Mouse (Mus musculus): Measurements from ENCODE around the gene Cnot2. TPM values are rescaled to one million over a fixed set of nuclear protein-coding genes. Genes with fewer than 3 reads are reported as not detected.

Gene Cnot2
- polyA plus RNA-seq, 1 experiment = 19.2 TPM

DNA sequence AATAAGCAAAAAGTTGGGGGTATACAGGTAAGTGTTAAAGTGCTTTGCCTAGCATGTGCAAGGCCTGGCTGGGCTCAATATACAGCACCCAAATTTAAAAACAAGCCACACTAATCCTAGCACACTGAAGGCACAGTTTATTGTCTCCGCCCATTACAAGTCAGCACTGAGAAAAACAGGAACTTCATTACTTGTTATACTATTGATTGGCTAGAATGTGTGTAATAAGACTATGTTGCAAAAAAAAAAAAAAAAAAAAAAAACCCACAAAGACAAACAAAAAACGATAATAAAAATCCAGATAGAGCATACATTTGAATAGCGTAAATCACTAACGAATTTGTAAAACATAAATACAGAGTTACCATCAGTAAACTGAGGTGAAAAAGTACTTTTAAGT is 66.2 kb downstream of the Cnot2 start:
- no peaks in the 10 kb centered on the region for H3K27me3 ChIP-seq (ENCODE audit: control insufficient read depth, insufficient read depth, low read length)
- 89% methylated on average over 4 of the region's 4 CpGs for WGBS
- TF ChIP-seq CTCF (IDR thresholded peaks at IDR 0.05; ENCODE audit: extremely low read depth, insufficient read length, insufficient replicate concordance, low read depth, low read length) = no peak
- TF ChIP-seq POLR2A (IDR thresholded peaks at IDR 0.05; ENCODE audit: low read depth, low read length) = no peak
- no peaks in the 10 kb centered on the region for H3K4me1 ChIP-seq (ENCODE audit: control insufficient read depth, insufficient read depth, insufficient read length, low read length)
- no peak overlapping the region for H3K4me3 ChIP-seq (ENCODE audit: low read depth, low read length)
- H3K27ac ChIP-seq (ENCODE audit: insufficient read depth, low read depth, low read length) = no peak overlapping the region
- H3K36me3 ChIP-seq (ENCODE audit: control insufficient read depth, insufficient read depth, low read length) = peaks cover 1% of the 10 kb centered on the region; the same call in 1 of the 2 replicates

DNA sequence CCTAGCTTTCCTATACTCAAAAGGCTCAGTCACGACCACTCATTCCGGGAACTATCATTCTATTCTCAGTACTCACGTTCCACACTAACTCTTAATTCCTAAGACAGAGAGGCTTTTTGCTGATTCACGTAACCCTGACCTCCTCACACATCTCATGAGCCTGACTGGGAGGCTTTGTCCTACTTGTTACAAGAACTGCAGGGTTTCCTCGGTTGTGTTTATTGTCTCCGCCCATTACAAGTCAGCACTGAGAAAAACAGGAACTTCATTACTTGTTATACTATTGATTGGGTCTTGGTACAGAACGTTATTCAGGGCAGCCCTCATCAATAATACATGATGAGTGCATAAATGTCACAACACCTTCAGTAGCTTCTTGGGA is 68.1 kb downstream of the Cnot2 start:
- H3K27ac ChIP-seq (ENCODE audit: insufficient read depth, low read depth, low read length) = no peak overlapping the region
- TF ChIP-seq POLR2A (IDR thresholded peaks at IDR 0.05; ENCODE audit: low read depth, low read length) (no peak), CTCF (IDR thresholded peaks at IDR 0.05; ENCODE audit: extremely low read depth, insufficient read length, insufficient replicate concordance, low read depth, low read length) (no peak)
- no peaks in the 10 kb centered on the region for H3K27me3 ChIP-seq (ENCODE audit: control insufficient read depth, insufficient read depth, low read length)
- no peak overlapping the region for H3K4me3 ChIP-seq (ENCODE audit: low read depth, low read length)
- peaks cover 1% of the 10 kb centered on the region; the same call in 1 of the 2 replicates for H3K36me3 ChIP-seq (ENCODE audit: control insufficient read depth, insufficient read depth, low read length)
- 68% methylated on average over 7 of the region's 7 CpGs for WGBS
- no peaks in the 10 kb centered on the region for H3K4me1 ChIP-seq (ENCODE audit: control insufficient read depth, insufficient read depth, insufficient read length, low read length)

DNA sequence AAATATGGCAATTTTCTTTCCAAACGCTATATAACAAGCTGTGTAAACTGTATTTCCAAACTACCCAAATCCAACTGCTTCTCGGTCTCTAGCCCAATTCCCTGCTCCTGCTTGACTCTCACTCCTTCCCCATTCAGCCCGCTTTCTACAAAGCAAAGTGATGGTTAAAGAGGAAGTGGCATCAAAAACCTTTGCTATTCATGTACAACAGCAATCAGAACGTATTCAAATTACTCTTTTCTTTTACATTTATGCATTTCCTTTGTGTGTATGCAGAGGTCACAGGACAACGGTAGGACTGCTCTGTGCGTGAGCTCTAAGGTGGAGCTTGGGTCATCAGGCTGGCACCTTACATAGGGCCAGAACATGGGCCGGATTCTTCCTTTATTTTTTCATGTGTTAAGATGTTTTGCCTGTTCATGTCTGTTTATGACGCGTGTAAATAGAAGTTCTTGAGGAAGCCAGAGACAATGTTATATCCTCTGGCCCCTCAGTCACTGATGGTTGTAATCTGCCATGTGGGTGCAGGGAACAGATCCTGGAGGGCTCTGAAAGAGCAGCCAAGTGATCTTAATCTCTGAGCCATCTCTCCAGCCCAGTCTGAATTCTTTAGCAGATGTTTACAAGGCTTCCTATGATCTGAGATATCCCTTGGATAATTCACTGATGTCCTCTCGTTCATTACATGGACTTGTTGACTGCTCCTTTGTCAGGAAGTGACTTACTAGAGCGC is 68.6 kb downstream of the Cnot2 start:
- no peaks in the 10 kb centered on the region for H3K4me1 ChIP-seq (ENCODE audit: control insufficient read depth, insufficient read depth, insufficient read length, low read length)
- no peak overlapping the region for H3K4me3 ChIP-seq (ENCODE audit: low read depth, low read length)
- H3K36me3 ChIP-seq (ENCODE audit: control insufficient read depth, insufficient read depth, low read length) = peaks cover 1% of the 10 kb centered on the region; the same call in 1 of the 2 replicates
- no peaks in the 10 kb centered on the region for H3K27me3 ChIP-seq (ENCODE audit: control insufficient read depth, insufficient read depth, low read length)
- no peak overlapping the region for H3K27ac ChIP-seq (ENCODE audit: insufficient read depth, low read depth, low read length)
- TF ChIP-seq CTCF (IDR thresholded peaks at IDR 0.05; ENCODE audit: extremely low read depth, insufficient read length, insufficient replicate concordance, low read depth, low read length) = no peak
- TF ChIP-seq POLR2A (IDR thresholded peaks at IDR 0.05; ENCODE audit: low read depth, low read length) = no peak
- 89% methylated on average over 11 of the region's 11 CpGs for WGBS

DNA sequence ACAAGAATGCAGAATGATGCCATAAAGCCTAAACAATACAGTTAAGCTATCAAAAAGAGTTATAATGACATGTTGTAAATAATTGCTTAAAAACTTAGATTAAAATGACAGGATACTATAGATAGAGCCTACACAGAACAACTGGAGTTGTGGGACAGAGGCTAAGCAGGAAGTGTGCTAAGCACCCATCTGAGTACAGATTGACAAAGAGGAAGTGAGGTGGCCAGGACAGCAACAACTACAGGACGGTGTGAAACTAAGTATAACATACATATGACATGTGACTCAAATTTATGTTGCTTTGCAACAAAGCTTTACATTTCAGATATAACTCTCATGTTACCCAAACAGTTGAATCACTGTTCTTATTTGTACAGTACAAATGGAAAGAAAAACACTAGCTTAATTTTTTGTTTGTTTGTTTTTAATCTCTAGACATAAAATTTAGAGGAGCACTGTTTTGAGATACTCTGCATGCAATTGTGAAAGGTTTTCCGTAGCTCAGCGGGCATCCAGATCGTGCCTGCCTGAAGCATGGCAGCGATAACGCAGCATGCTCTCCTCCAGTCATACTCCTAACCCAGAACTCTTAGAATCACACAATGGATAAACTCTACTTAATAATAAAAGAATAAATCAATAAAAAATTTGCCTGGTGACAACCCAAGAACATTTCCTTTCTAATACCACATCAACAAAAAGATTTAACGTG is 75.9 kb downstream of the Cnot2 start:
- no peak overlapping the region for H3K4me3 ChIP-seq (ENCODE audit: low read depth, low read length)
- H3K4me1 ChIP-seq (ENCODE audit: control insufficient read depth, insufficient read depth, insufficient read length, low read length) = no peaks in the 10 kb centered on the region; the same call in 1 of the 2 replicates
- no peaks in the 10 kb centered on the region for H3K27me3 ChIP-seq (ENCODE audit: control insufficient read depth, insufficient read depth, low read length)
- no peak overlapping the region for H3K27ac ChIP-seq (ENCODE audit: insufficient read depth, low read depth, low read length)
- H3K36me3 ChIP-seq (ENCODE audit: control insufficient read depth, insufficient read depth, low read length) = peaks cover 5% of the 10 kb centered on the region; the same call in 1 of the 2 replicates
- TF ChIP-seq CTCF (IDR thresholded peaks at IDR 0.05; ENCODE audit: extremely low read depth, insufficient read length, insufficient replicate concordance, low read depth, low read length) (no peak), POLR2A (IDR thresholded peaks at IDR 0.05; ENCODE audit: low read depth, low read length) (no peak)
- 77% methylated on average over 7 of the region's 7 CpGs for WGBS

DNA sequence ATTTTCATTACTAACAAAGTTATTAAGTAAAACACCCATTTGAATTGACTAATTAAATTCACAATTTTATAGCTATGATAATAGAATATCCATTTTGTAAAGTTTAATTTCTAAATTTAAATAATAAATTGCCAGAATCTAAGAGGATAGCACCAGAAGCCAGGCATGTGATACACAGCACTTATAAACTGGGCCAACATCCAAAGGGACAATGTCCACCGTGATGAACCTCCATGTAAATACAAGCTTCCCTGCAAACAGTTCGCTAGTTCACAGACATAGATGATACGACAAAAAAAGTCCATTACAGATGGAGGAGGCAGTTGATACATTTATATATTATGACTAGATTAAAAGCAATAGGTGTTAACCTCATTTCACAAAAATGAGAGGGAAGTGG is 88.5 kb downstream of the Cnot2 start:
- 36% methylated on average over 3 of the region's 3 CpGs for WGBS
- Histone ChIP-seq H3K27me3 (ENCODE audit: control insufficient read depth, insufficient read depth, low read length) (no peaks in the 10 kb centered on the region), H3K4me3 (ENCODE audit: low read depth, low read length) (no peak overlapping the region), H3K4me1 (ENCODE audit: control insufficient read depth, insufficient read depth, insufficient read length, low read length) (no peaks in the 10 kb centered on the region), H3K36me3 (ENCODE audit: control insufficient read depth, insufficient read depth, low read length) (peaks cover 39% of the 10 kb centered on the region), H3K27ac (ENCODE audit: insufficient read depth, low read depth, low read length) (no peak overlapping the region)
- TF ChIP-seq POLR2A (IDR thresholded peaks at IDR 0.05; ENCODE audit: low read depth, low read length) (no peak), CTCF (IDR thresholded peaks at IDR 0.05; ENCODE audit: extremely low read depth, insufficient read length, insufficient replicate concordance, low read depth, low read length) (no peak)

DNA sequence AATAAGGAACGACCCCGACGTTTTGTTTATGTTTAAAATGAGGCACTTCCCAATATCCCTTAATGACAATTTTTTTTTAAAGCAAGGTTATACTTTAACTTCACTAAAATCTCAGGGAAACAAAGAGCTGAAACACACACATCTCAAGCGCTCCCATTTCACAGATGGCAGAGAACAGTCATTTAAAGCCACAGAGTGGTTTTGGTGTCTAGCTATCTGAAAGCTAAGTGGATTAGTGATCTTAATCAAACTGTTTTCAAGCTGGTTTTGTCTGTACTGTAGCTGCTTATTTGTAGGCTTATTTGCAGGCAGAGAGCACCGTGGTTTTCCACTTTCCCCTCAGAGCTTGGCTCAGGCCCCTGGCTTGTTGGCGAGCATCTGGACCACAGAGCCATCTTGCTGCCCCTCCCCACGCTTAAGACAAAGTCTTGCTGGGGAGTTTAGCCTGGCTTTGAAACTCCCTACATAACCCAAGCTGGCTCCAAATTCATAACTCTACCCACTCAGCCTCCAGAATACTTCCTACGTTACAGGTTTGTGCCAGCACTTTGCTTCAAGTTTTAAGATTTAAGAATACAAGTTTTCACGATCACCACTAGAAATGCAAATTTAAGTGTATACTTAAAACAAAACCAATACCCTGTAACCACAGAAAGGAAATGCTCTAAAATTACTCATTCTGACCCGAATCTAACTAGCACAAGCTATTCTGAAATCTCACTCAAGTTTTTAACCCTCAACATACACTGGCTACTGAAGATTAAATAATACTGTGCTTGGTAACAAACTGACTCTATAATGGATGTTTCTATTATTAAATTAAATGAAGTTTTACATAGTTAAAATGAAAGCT is 94.2 kb downstream of the Cnot2 start:
- WGBS = 74% methylated on average over 10 of the region's 10 CpGs
- TF ChIP-seq CTCF (IDR thresholded peaks at IDR 0.05; ENCODE audit: extremely low read depth, insufficient read length, insufficient replicate concordance, low read depth, low read length) (no peak), POLR2A (IDR thresholded peaks at IDR 0.05; ENCODE audit: low read depth, low read length) (no peak)
- no peak overlapping the region for H3K27ac ChIP-seq (ENCODE audit: insufficient read depth, low read depth, low read length)

More for the DNA sequence above, 94.2 kb downstream of the Cnot2 start:
- Histone ChIP-seq H3K4me1 (ENCODE audit: control insufficient read depth, insufficient read depth, insufficient read length, low read length) (no peaks in the 10 kb centered on the region), H3K27me3 (ENCODE audit: control insufficient read depth, insufficient read depth, low read length) (no peaks in the 10 kb centered on the region), H3K4me3 (ENCODE audit: low read depth, low read length) (no peak overlapping the region), H3K36me3 (ENCODE audit: control insufficient read depth, insufficient read depth, low read length) (peaks cover 35% of the 10 kb centered on the region)

Measured in small intestine, adult 2 months (tissue).